Mouse (Mus musculus): ENCODE measurements around the gene Cd70. TPM values are rescaled to one million over a fixed set of nuclear protein-coding genes. Genes with fewer than 3 reads are reported as not detected.

The Cd70 gene
- polyA plus RNA-seq, 1 experiment from 2014 or later = not detected

DNA sequence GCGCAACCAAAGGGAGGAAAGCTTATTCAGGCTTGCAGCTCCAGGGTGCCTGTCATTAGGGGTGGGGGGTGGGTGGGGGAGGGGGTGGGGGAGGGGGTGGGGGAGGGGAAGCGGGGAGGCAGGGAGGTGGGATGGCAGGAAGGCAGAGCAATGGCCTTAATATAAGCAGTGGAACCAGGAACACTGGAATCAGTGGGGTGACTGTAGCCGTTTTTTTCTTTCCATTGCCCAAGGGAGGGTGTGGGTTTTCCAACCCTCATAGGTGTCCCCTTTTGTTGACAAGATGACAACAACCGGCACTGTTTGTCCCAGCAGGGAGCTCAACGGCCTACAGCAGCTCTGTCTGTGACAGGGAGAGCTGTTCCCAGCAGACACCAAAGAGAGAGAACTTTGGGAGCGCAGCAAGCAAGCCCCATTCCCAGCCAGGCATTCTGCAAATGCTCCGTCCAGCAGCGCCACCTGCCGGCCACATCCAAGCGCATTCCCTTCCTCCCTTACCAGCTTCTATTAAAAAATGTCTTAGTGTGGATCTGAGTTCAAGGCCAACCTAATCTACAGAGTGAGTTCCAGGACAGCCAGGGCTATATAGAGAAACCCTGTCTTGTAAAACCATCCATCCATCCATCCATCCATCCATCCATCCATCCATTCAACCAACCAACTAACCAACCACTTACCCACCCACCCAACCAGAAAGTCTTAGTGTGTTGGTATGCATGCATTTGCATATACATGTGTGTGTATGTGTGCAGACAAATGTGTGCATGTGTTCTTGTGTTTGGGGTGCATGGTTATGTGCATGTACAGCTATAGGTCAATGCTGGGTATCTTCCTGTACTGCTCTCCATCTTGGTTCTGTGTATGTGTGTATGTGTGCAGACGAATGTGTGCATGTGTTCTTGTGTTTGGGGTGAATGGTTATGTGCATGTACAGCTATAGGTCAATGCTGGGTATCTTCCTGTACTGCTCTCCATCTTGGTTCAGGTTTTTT, 17.5 kb upstream of the Cd70 start:
- peak; percentile 95 for TF ChIP-seq CTCF (IDR thresholded peaks at IDR 0.05; ENCODE audit: low read depth)
- H3K4me3 ChIP-seq (replicated peaks; ENCODE audit: low read depth, low read length) = no peak overlapping the region
- DNase-seq (ENCODE audit: low spot score) (peak; percentile 94), ATAC-seq (replicated peaks; ENCODE audit: low FRiP score, low read depth) (peak; percentile 81)
- no peaks in the 10 kb centered on the region for H3K4me1 ChIP-seq (replicated peaks; ENCODE audit: insufficient read depth, low read length)
- H3K27ac ChIP-seq = no peak overlapping the region
- no peak overlapping the region for H3K9ac ChIP-seq (ENCODE audit: low read depth, low read length)
- H3K9me3 ChIP-seq (replicated peaks; ENCODE audit: low read length) = no peaks in the 10 kb centered on the region
- H3K27me3 ChIP-seq (ENCODE audit: insufficient read depth, low read length) = no peaks in the 10 kb centered on the region
- 11% methylated on average over 9 of the region's 11 CpGs for WGBS
- no peaks in the 10 kb centered on the region for H3K36me3 ChIP-seq (ENCODE audit: insufficient read depth, low read length)
- H3K4me2 ChIP-seq (ENCODE audit: low read length) = no peak overlapping the region

DNA sequence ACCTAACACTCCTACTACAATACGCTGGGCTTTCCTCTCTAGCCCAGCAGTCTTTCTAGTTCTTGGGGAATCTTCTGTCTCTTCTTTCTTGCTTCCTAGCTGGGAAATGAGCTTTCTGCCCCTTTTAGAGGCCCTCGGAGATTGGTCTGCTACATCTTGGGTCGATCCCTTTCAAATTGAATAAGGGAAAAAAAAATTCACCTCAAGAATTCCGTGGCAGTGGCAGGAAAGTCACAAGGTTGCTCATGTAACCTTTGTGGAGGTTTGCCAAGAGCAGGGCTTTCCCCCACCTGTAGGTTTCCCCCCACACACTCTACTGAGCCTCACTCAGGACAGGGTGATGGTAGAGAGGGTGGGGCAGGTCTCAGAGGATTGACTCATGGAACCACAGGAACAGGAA, 4.2 kb upstream of the Cd70 start:
- Histone ChIP-seq H3K4me2 (ENCODE audit: low read length) (no peak overlapping the region), H3K36me3 (ENCODE audit: insufficient read depth, low read length) (no peaks in the 10 kb centered on the region), H3K9me3 (replicated peaks; ENCODE audit: low read length) (no peaks in the 10 kb centered on the region), H3K27ac (no peak overlapping the region), H3K27me3 (ENCODE audit: insufficient read depth, low read length) (peaks cover 11% of the 10 kb centered on the region; the same call in 1 of the 2 replicates), H3K4me3 (replicated peaks; ENCODE audit: low read depth, low read length) (no peak overlapping the region), H3K9ac (ENCODE audit: low read depth, low read length) (no peak overlapping the region), H3K4me1 (replicated peaks; ENCODE audit: insufficient read depth, low read length) (0 out of 2 replicates have a peak, but pooled peaks cover 3% of the 10 kb centered on the region)
- WGBS = 81% methylated on average over 4 of the region's 4 CpGs
- ATAC-seq (replicated peaks; ENCODE audit: low FRiP score, low read depth) (no peak), DNase-seq (ENCODE audit: low spot score) (no peak)
- TF ChIP-seq CTCF (IDR thresholded peaks at IDR 0.05; ENCODE audit: low read depth) = no peak

DNA sequence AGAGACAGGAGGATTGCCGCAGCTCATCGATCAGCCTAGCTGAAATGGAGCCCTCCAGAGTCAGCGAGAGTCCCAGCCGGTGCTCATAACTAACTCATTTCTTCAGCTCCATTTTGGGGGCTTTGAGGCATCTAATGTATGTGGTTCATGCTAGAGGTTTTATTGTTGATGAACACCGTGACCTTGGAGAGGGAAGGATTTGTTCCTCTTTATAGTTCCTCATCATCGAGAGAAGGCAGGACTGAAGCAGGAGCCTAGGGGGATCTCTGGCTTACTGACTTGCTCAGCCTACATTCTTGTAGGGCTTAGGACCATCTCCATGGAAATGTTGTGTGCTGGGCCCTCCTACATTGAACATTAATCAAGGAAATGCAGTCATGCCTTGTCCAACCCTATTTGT, 3.4 kb upstream of the Cd70 start:
- Histone ChIP-seq H3K27ac (no peak overlapping the region), H3K27me3 (ENCODE audit: insufficient read depth, low read length) (peaks cover 12% of the 10 kb centered on the region; the same call in 1 of the 2 replicates), H3K4me2 (ENCODE audit: low read length) (no peak overlapping the region), H3K9me3 (replicated peaks; ENCODE audit: low read length) (no peaks in the 10 kb centered on the region), H3K36me3 (ENCODE audit: insufficient read depth, low read length) (no peaks in the 10 kb centered on the region), H3K4me1 (replicated peaks; ENCODE audit: insufficient read depth, low read length) (0 out of 2 replicates have a peak, but pooled peaks cover 3% of the 10 kb centered on the region), H3K4me3 (replicated peaks; ENCODE audit: low read depth, low read length) (no peak overlapping the region), H3K9ac (ENCODE audit: low read depth, low read length) (no peak overlapping the region)
- WGBS = 95% methylated on average over 6 of the region's 6 CpGs
- TF ChIP-seq CTCF (IDR thresholded peaks at IDR 0.05; ENCODE audit: low read depth) = no peak
- no peak for ATAC-seq (replicated peaks; ENCODE audit: low FRiP score, low read depth)
- DNase-seq (ENCODE audit: low spot score) = no peak

DNA sequence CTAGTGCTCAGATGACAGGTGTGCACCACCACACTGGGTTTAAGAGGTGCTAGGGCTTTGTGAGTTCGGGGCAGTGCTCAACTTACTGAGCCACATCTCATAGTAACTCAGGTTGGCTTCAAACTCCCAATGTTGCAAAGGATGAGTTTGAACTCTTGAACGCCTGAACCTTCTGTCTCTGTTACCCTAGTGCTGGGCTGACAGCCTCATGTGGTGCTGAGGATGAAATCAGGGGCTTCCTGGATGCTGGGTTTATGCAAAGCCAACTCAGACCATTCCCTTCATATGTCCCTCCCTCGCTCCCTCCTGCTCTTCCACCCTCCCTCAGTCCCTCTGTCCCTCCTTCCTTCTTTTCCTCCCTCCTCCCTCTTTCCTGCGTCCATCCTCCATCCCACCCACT, 1.2 kb downstream of the Cd70 start:
- H3K36me3 ChIP-seq (ENCODE audit: insufficient read depth, low read length) = no peaks in the 10 kb centered on the region
- DNase-seq (ENCODE audit: low spot score) (no peak), ATAC-seq (replicated peaks; ENCODE audit: low FRiP score, low read depth) (no peak)
- 68% methylated on average over 4 of the region's 4 CpGs for WGBS
- TF ChIP-seq CTCF (IDR thresholded peaks at IDR 0.05; ENCODE audit: low read depth) = no peak
- H3K9ac ChIP-seq (ENCODE audit: low read depth, low read length) = no peak overlapping the region
- no peak overlapping the region for H3K4me3 ChIP-seq (replicated peaks; ENCODE audit: low read depth, low read length)
- no peak overlapping the region for H3K4me2 ChIP-seq (ENCODE audit: low read length)
- H3K4me1 ChIP-seq (replicated peaks; ENCODE audit: insufficient read depth, low read length) = 0 out of 2 replicates have a peak, but pooled peaks cover 3% of the 10 kb centered on the region
- H3K27ac ChIP-seq = no peak overlapping the region
- H3K27me3 ChIP-seq (ENCODE audit: insufficient read depth, low read length) = peaks cover 16% of the 10 kb centered on the region; the same call in 1 of the 2 replicates
- no peaks in the 10 kb centered on the region for H3K9me3 ChIP-seq (replicated peaks; ENCODE audit: low read length)

DNA sequence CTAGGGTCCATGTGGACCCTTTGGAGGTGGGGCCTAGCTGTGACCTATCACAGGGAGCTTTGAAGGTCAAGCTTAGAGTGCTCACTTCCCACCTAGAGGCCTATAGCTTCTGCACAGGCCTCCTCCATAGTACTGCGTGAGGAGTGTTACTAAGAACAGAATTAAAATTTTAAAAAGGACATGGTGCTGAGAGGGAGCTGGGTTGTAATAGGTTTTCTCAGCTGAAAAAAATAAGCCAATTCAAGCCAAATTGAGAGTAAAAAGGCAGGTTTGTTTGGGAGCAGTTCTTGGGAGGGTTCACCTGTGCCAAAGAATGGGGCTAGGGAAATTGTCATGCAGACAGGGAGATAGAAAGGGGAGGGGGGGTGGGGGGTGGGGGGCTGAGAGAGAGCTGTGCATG, 4.5 kb downstream of the Cd70 start:
- H3K4me3 ChIP-seq (replicated peaks; ENCODE audit: low read depth, low read length) = no peak overlapping the region
- H3K9ac ChIP-seq (ENCODE audit: low read depth, low read length) = no peak overlapping the region
- DNase-seq (ENCODE audit: low spot score) = no peak
- H3K9me3 ChIP-seq (replicated peaks; ENCODE audit: low read length) = no peaks in the 10 kb centered on the region
- no peaks in the 10 kb centered on the region for H3K36me3 ChIP-seq (ENCODE audit: insufficient read depth, low read length)
- no peak overlapping the region for H3K27ac ChIP-seq
- 0 out of 2 replicates have a peak, but pooled peaks cover 3% of the 10 kb centered on the region for H3K4me1 ChIP-seq (replicated peaks; ENCODE audit: insufficient read depth, low read length)
- 57% methylated on average over 1 of the region's 1 CpGs for WGBS
- ATAC-seq (replicated peaks; ENCODE audit: low FRiP score, low read depth) = no peak
- H3K27me3 ChIP-seq (ENCODE audit: insufficient read depth, low read length) = peaks cover 16% of the 10 kb centered on the region; the same call in 1 of the 2 replicates
- TF ChIP-seq CTCF (IDR thresholded peaks at IDR 0.05; ENCODE audit: low read depth) = no peak
- H3K4me2 ChIP-seq (ENCODE audit: low read length) = no peak overlapping the region

DNA sequence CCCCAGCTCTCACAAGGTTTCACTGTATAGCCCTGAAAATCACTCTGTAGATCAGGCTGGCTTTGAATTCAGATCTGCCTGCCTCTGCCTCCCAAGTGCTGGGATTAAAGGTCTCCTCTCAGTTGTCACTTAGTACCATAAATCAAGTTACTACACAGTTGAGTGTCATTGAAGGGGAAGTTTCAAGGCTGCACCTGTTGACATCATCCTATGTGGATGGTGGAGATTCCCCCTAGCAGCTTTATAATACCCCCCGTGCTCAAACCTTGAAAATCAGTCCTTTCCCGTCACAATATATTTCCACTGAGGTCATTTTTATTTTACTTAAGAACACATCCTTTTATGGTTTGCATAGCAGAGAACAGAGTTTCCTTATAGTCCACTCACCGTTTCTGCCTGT, 5.9 kb downstream of the Cd70 start:
- ATAC-seq (replicated peaks; ENCODE audit: low FRiP score, low read depth) (no peak), DNase-seq (ENCODE audit: low spot score) (no peak)
- Histone ChIP-seq H3K4me1 (replicated peaks; ENCODE audit: insufficient read depth, low read length) (no peaks in the 10 kb centered on the region), H3K27me3 (ENCODE audit: insufficient read depth, low read length) (peaks cover 5% of the 10 kb centered on the region; the same call in 1 of the 2 replicates), H3K9ac (ENCODE audit: low read depth, low read length) (no peak overlapping the region), H3K36me3 (ENCODE audit: insufficient read depth, low read length) (no peaks in the 10 kb centered on the region), H3K4me3 (replicated peaks; ENCODE audit: low read depth, low read length) (no peak overlapping the region), H3K4me2 (ENCODE audit: low read length) (no peak overlapping the region), H3K9me3 (replicated peaks; ENCODE audit: low read length) (no peaks in the 10 kb centered on the region), H3K27ac (no peak overlapping the region)
- WGBS = 78% methylated on average over 3 of the region's 3 CpGs
- no peak for TF ChIP-seq CTCF (IDR thresholded peaks at IDR 0.05; ENCODE audit: low read depth)
